Mouse (Mus musculus): ENCODE data around the gene Zkscan16.

DNA sequence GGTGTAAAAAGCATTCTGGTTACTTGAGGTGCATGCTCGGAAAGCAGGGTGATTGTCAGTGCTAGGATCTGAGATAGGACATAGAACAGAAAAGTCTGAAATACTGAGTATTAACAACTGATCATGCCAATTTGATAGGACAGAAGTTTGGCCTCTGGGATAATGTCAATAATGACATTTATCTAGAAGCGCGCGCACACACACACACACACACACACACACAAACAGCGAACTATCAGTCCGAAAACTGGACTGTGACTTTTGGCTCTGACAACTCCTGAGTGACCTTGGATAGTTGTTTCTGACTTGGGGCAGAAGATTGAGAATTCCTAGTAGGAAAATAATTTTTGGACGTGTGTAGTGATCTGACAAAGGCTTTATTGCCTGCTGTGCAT, 60.4 kb downstream of the Zkscan16 start:
- no peak for TF ChIP-seq CTCF (IDR thresholded peaks at IDR 0.05)
- no peak for TF ChIP-seq EP300 (IDR thresholded peaks at IDR 0.05)
